Mouse (Mus musculus): ENCODE results near the gene Caskin2. TPM values are rescaled to one million over a fixed set of nuclear protein-coding genes. Genes with fewer than 3 reads are reported as not detected.
A peak's percentile ranks its signal among the peaks of the same experiment; 100 is the strongest.

Caskin2 gene
- total and polyA plus RNA-seq, 3 experiments, result 6.5 to 10.9 TPM; not detected in 1

GRCm38 (mm10) chr11:115823774-115824740 lies 10.6 kb upstream of the Caskin2 start, which contains the start of gene Llgl2 (continued):
- TF ChIP-seq MEF2A (IDR thresholded peaks at IDR 0.05; ENCODE audit: extremely low read depth, insufficient replicate concordance, low read depth, low read length, poor library complexity, severe bottlenecking) (no peak), MAZ (IDR thresholded peaks at IDR 0.05; ENCODE audit: low read depth, low read length) (no peak), USF1 (IDR thresholded peaks at IDR 0.05; ENCODE audit: low read depth, low read length) (no peak; the same call in 1 of the 2 replicates), NELFE (IDR thresholded peaks at IDR 0.05; ENCODE audit: low read depth, low read length) (peak; percentile 95)

- Histone ChIP-seq H3K36me3 (ENCODE audit: control insufficient read depth in 1 of 2, insufficient read depth in 2 of 2, low read length in 2 of 2) (peaks cover 0 to 5% of the 10 kb centered on the region in 2 experiments; a peak in 2 of 4 replicates), H3K27ac (ENCODE audit: control insufficient read depth, low read depth, low read length) (no peak overlapping the region), H3K9ac (ENCODE audit: control insufficient read depth, low read depth, low read length, poor library complexity, severe bottlenecking) (no peak overlapping the region), H3K27me3 (ENCODE audit: control insufficient read depth in 1 of 2, insufficient read depth in 2 of 2, low read length in 2 of 2) (no peaks in the 10 kb centered on the region), H3K4me1 (ENCODE audit: control insufficient read depth in 1 of 2, insufficient read depth in 2 of 2, low read length in 2 of 2) (peaks cover 0 to 12% of the 10 kb centered on the region in 2 experiments; a peak in 3 of 4 replicates), H3K79me2 (ENCODE audit: control insufficient read depth, insufficient read depth, low read length, poor library complexity) (peaks cover 10% of the 10 kb centered on the region), H3K4me3 (ENCODE audit: control insufficient read depth in 1 of 2, insufficient read depth in 1 of 2, low read depth in 2 of 2, low read length in 2 of 2) (no peak overlapping the region), H3K9me3 (replicated peaks; ENCODE audit: insufficient read depth, low read length) (no peaks in the 10 kb centered on the region)
- no peak for DNase-seq (ENCODE audit: low read depth, low spot score)
- TF ChIP-seq NRF1 (IDR thresholded peaks at IDR 0.05; ENCODE audit: insufficient read depth, low read depth, low read length, poor library complexity, severe bottlenecking) (no peak), RAD21 (IDR thresholded peaks at IDR 0.05; ENCODE audit: low read depth, low read length) (no peak), EP300 (IDR thresholded peaks at IDR 0.05; ENCODE audit: low read depth in 1 of 2, low read length in 2 of 2) (no peak), UBTF (IDR thresholded peaks at IDR 0.05; ENCODE audit: borderline replicate concordance, insufficient read depth, low read depth, low read length) (no peak), GATA1 (IDR thresholded peaks at IDR 0.05; ENCODE audit: low read depth, low read length) (no peak), JUND (IDR thresholded peaks at IDR 0.05; ENCODE audit: low read depth, low read length) (no peak), POLR2A (IDR thresholded peaks at IDR 0.05; ENCODE audit: control insufficient read depth in 1 of 2, insufficient read depth in 1 of 2, low read depth in 1 of 2, low read length in 2 of 2, poor library complexity in 1 of 2) (no peak), HCFC1 (IDR thresholded peaks at IDR 0.05; ENCODE audit: low read depth, low read length) (no peak), POLR2AphosphoS2 (IDR thresholded peaks at IDR 0.05; ENCODE audit: low read length) (no peak), MYB (IDR thresholded peaks at IDR 0.05; ENCODE audit: low read depth, low read length) (no peak), ZMIZ1 (IDR thresholded peaks at IDR 0.05; ENCODE audit: low read depth, low read length) (no peak)
These were observed 7.6 kb upstream of the Caskin2 start for GRCm38 (mm10) chr11:115821001-115821400.

Measured in MEL (cell line).